Mouse (Mus musculus): Measurements from ENCODE around the gene Cd302. TPM values are rescaled to one million over a fixed set of nuclear protein-coding genes. Genes with fewer than 3 reads are reported as not detected.

Cd302 gene
- total and polyA plus RNA-seq, 2 experiments from 2014 or later: 6.6 to 26.3 TPM

- TF ChIP-seq CTCF (IDR thresholded peaks at IDR 0.05; ENCODE audit: low read depth): no peak
- 95% methylated on average over 5 of the region's 5 CpGs for WGBS
- H3K36me3 ChIP-seq (ENCODE audit: insufficient read depth, low read length): no peaks in the 10 kb centered on the region
- H3K4me2 ChIP-seq (ENCODE audit: low read depth, low read length): no peak overlapping the region
- no peaks in the 10 kb centered on the region for H3K9me3 ChIP-seq (ENCODE audit: low read length)
- H3K27me3 ChIP-seq (ENCODE audit: insufficient read depth, low read length): no peaks in the 10 kb centered on the region
- H3K9ac ChIP-seq (replicated peaks; ENCODE audit: low read length): no peak overlapping the region
- no peak overlapping the region for H3K27ac ChIP-seq
- no peak overlapping the region for H3K4me3 ChIP-seq (ENCODE audit: low read length)
- no peak for ATAC-seq
- H3K4me1 ChIP-seq (ENCODE audit: insufficient read depth, low read length): no peaks in the 10 kb centered on the region
- DNase-seq (ENCODE audit: low spot score): no peak
Measured at GRCm38 (mm10) chr2:60259186-60259585, 25.1 kb downstream of the Cd302 start.

DNA sequence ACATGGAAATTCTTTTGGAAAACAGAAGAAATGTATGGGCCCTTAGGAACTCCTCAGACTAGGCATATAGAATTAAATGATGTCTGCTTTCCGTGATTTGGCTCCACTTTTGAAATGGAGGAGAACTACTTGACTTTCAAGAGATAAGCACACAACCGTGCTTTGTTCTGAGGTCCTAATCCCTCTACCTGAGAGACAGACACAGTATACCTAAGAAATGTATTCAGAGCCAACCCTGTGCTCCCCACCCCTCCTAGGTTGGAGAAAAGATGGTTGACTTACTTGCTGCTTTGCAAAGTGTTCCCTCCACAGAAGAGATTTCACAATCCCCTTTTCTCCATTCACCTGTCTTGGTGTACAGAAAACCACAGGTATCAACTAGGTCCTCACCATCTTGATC lies 27.5 kb downstream of the Cd302 start:
- no peak for TF ChIP-seq CTCF (IDR thresholded peaks at IDR 0.05; ENCODE audit: low read depth)
- H3K4me1 ChIP-seq (ENCODE audit: insufficient read depth, low read length): no peaks in the 10 kb centered on the region
- H3K27ac ChIP-seq: no peak overlapping the region
- no peak overlapping the region for H3K4me3 ChIP-seq (ENCODE audit: low read length)
- 93% methylated on average over 2 of the region's 2 CpGs for WGBS
- no peaks in the 10 kb centered on the region for H3K27me3 ChIP-seq (ENCODE audit: insufficient read depth, low read length)
- DNase-seq (ENCODE audit: low spot score): no peak
- H3K9ac ChIP-seq (replicated peaks; ENCODE audit: low read length): no peak overlapping the region
- no peak for ATAC-seq
- no peaks in the 10 kb centered on the region for H3K36me3 ChIP-seq (ENCODE audit: insufficient read depth, low read length)
- no peak overlapping the region for H3K4me2 ChIP-seq (ENCODE audit: low read depth, low read length)
- no peaks in the 10 kb centered on the region for H3K9me3 ChIP-seq (ENCODE audit: low read length)

DNA sequence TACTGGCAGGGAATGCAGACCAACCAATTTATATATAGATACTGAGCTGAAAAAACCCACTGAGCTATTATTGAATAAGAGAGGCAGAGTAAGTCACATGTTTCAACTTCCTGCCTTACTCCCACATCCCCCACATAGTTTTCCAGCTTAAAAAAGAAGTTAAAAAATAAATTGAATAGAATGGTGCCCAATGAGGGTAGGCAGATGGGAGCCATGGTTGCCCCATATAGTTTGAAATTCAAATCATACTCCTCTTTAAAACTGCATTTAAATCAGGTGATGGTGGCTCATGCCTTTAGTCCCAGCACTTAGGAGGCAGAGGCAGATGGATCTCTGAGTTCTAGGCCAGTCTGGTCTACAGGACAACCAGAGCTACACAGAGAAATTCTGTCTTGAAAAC lies 30.8 kb downstream of the Cd302 start:
- Histone ChIP-seq H3K36me3 (ENCODE audit: insufficient read depth, low read length) (no peaks in the 10 kb centered on the region), H3K9me3 (ENCODE audit: low read length) (no peaks in the 10 kb centered on the region), H3K4me3 (ENCODE audit: low read length) (no peak overlapping the region), H3K27ac (no peak overlapping the region), H3K4me1 (ENCODE audit: insufficient read depth, low read length) (no peaks in the 10 kb centered on the region), H3K4me2 (ENCODE audit: low read depth, low read length) (no peak overlapping the region), H3K9ac (replicated peaks; ENCODE audit: low read length) (no peak overlapping the region), H3K27me3 (ENCODE audit: insufficient read depth, low read length) (no peaks in the 10 kb centered on the region)
- no peak for TF ChIP-seq CTCF (IDR thresholded peaks at IDR 0.05; ENCODE audit: low read depth)
- DNase-seq (ENCODE audit: low spot score) (no peak), ATAC-seq (no peak)

DNA sequence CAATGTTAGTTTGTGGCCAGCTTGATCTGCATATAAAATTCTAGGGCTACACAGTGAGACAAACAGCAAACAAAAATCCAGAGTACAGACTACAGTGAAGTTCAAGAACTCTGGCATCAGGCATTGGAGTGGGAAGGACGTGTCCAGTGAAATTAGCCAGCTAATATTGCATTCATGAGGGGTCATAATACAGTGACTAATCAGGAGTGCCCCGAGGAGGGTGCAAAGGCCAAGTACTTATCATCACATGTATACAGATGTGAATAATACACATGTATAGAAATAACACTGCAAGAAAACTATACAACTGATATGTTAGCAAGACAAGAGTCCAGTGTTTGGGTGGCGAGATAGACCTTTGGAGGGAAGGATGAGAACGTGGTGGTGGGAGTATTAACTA lies 31.5 kb downstream of the Cd302 start:
- Histone ChIP-seq H3K36me3 (ENCODE audit: insufficient read depth, low read length) (no peaks in the 10 kb centered on the region), H3K4me1 (ENCODE audit: insufficient read depth, low read length) (no peaks in the 10 kb centered on the region), H3K4me2 (ENCODE audit: low read depth, low read length) (no peak overlapping the region), H3K9ac (replicated peaks; ENCODE audit: low read length) (no peak overlapping the region), H3K9me3 (ENCODE audit: low read length) (no peaks in the 10 kb centered on the region), H3K27ac (no peak overlapping the region), H3K4me3 (ENCODE audit: low read length) (no peak overlapping the region), H3K27me3 (ENCODE audit: insufficient read depth, low read length) (no peaks in the 10 kb centered on the region)
- no peak for TF ChIP-seq CTCF (IDR thresholded peaks at IDR 0.05; ENCODE audit: low read depth)
- DNase-seq (ENCODE audit: low spot score) (no peak), ATAC-seq (no peak)
- 84% methylated on average over 4 of the region's 4 CpGs for WGBS

DNA sequence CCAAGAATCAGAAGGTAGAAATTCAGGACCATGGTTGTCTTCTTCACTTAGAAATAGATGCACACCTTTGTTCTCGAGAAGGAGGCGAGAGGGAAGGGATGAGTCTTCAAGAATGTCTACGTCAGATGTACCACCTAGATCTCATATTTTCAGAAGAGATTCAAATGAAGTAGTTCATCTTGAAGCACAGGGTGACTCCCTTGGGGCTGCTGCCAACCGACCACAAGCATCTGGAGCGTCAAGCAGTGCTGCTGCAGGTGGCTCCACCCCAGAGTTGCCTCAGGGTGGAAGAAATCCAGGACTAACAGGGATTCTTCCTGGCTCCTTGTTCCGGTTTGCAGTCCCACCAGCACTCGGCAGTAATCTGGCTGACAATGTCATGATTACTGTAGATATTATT lies 49.8 kb downstream of the Cd302 start:
- Histone ChIP-seq H3K4me1 (ENCODE audit: insufficient read depth, low read length) (no peaks in the 10 kb centered on the region), H3K4me2 (ENCODE audit: low read depth, low read length) (no peak overlapping the region), H3K36me3 (ENCODE audit: insufficient read depth, low read length) (peaks cover 42% of the 10 kb centered on the region), H3K4me3 (ENCODE audit: low read length) (no peak overlapping the region), H3K27me3 (ENCODE audit: insufficient read depth, low read length) (no peaks in the 10 kb centered on the region), H3K9ac (replicated peaks; ENCODE audit: low read length) (no peak overlapping the region), H3K9me3 (ENCODE audit: low read length) (no peaks in the 10 kb centered on the region), H3K27ac (no peak overlapping the region)
- 79% methylated on average over 7 of the region's 7 CpGs for WGBS
- ATAC-seq: no peak
- TF ChIP-seq CTCF (IDR thresholded peaks at IDR 0.05; ENCODE audit: low read depth): no peak
- DNase-seq (ENCODE audit: low spot score): no peak

GRCm38 (mm10) chr2:60233147-60233546 lies 51.1 kb downstream of the Cd302 start:
- no peak for TF ChIP-seq CTCF (IDR thresholded peaks at IDR 0.05; ENCODE audit: low read depth)
- H3K27ac ChIP-seq: no peak overlapping the region
- no peak for DNase-seq (ENCODE audit: low spot score)
- no peaks in the 10 kb centered on the region for H3K27me3 ChIP-seq (ENCODE audit: insufficient read depth, low read length)
- H3K4me3 ChIP-seq (ENCODE audit: low read length): no peak overlapping the region
- WGBS: 82% methylated on average over 2 of the region's 2 CpGs
- H3K9ac ChIP-seq (replicated peaks; ENCODE audit: low read length): no peak overlapping the region
- no peaks in the 10 kb centered on the region for H3K9me3 ChIP-seq (ENCODE audit: low read length)
- H3K36me3 ChIP-seq (ENCODE audit: insufficient read depth, low read length): peaks cover 37% of the 10 kb centered on the region
- H3K4me2 ChIP-seq (ENCODE audit: low read depth, low read length): no peak overlapping the region
- H3K4me1 ChIP-seq (ENCODE audit: insufficient read depth, low read length): no peaks in the 10 kb centered on the region
- no peak for ATAC-seq

DNA sequence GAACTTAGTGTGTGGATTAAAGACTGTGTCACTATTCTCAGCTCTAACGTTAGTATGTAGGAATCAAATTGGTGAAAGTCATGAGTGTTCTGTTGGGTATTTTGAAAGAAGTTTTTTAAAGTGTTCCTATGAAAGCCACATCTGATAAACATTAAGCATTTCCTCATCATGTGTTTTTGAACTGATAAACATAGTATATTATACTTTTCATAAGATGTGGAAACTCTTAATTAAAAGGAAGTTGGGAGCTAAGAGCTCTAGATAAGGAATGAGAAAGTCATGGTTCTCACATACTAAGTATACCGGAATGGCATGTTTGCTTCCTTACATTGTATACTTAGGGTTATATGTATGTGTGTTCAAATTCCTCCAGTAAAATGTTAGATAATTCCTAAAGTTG lies 53.9 kb downstream of the Cd302 start:
- H3K9ac ChIP-seq (replicated peaks; ENCODE audit: low read length): no peak overlapping the region
- H3K27ac ChIP-seq: no peak overlapping the region
- DNase-seq (ENCODE audit: low spot score) (no peak), ATAC-seq (no peak)
- H3K36me3 ChIP-seq (ENCODE audit: insufficient read depth, low read length): peaks cover 30% of the 10 kb centered on the region
- no peaks in the 10 kb centered on the region for H3K4me1 ChIP-seq (ENCODE audit: insufficient read depth, low read length)
- H3K4me2 ChIP-seq (ENCODE audit: low read depth, low read length): no peak overlapping the region
- no peaks in the 10 kb centered on the region for H3K27me3 ChIP-seq (ENCODE audit: insufficient read depth, low read length)
- no peaks in the 10 kb centered on the region for H3K9me3 ChIP-seq (ENCODE audit: low read length)
- no peak overlapping the region for H3K4me3 ChIP-seq (ENCODE audit: low read length)
- no peak for TF ChIP-seq CTCF (IDR thresholded peaks at IDR 0.05; ENCODE audit: low read depth)
- WGBS: 96% methylated on average over 2 of the region's 2 CpGs

Data from hindbrain, postnatal 0 days (tissue).